Mouse (Mus musculus): ENCODE results near the gene Eya3. TPM values are rescaled to one million over a fixed set of nuclear protein-coding genes. Genes with fewer than 3 reads are reported as not detected.

Eya3 gene
- polyA plus RNA-seq, 1 experiment from 2014 or later: 20.6 TPM

Other genes with a start within 250 kb of the Eya3 start
- 7.0 and 7.8 TPM in 2 replicates for gene Phactr4, start 216.5 kb upstream of the Eya3 start, polyA plus RNA-seq (2015; fragmentation: Nextera tagmentation; extraction: Ambion mirVana)
- 30.5 and 31.5 TPM in 2 replicates for gene Med18, start 175.1 kb upstream of the Eya3 start, polyA plus RNA-seq (2015; fragmentation: Nextera tagmentation; extraction: Ambion mirVana)
- gene Sesn2, start 128.5 kb upstream of the Eya3 start, polyA plus RNA-seq (2015; fragmentation: Nextera tagmentation; extraction: Ambion mirVana): 7.3 and 8.0 TPM in 2 replicates
- 874 and 945 TPM in 2 replicates for gene Atpif1, start 105.3 kb upstream of the Eya3 start, polyA plus RNA-seq (2015; fragmentation: Nextera tagmentation; extraction: Ambion mirVana)
- 190 and 199 TPM in 2 replicates for gene Dnajc8, start 103.4 kb upstream of the Eya3 start, polyA plus RNA-seq (2015; fragmentation: Nextera tagmentation; extraction: Ambion mirVana)
- 0.96 and 1.5 TPM in 2 replicates for gene Ptafr, start 74.9 kb upstream of the Eya3 start, polyA plus RNA-seq (2015; fragmentation: Nextera tagmentation; extraction: Ambion mirVana)
- 3.0 and 3.1 TPM in 2 replicates for gene Xkr8, start 93.6 kb downstream of the Eya3 start, polyA plus RNA-seq (2015; fragmentation: Nextera tagmentation; extraction: Ambion mirVana)
- 0.59 and 0.75 TPM in 2 replicates for gene Smpdl3b, start 118.3 kb downstream of the Eya3 start, polyA plus RNA-seq (2015; fragmentation: Nextera tagmentation; extraction: Ambion mirVana)
- 129 and 139 TPM in 2 replicates for gene Rpa2, start 129.3 kb downstream of the Eya3 start, polyA plus RNA-seq (2015; fragmentation: Nextera tagmentation; extraction: Ambion mirVana)
- 2.7 and 2.9 TPM in 2 replicates for gene Themis2, start 157.4 kb downstream of the Eya3 start, polyA plus RNA-seq (2015; fragmentation: Nextera tagmentation; extraction: Ambion mirVana)
- gene Ppp1r8, start 204.2 kb downstream of the Eya3 start, polyA plus RNA-seq (2015; fragmentation: Nextera tagmentation; extraction: Ambion mirVana): 50.4 and 51.0 TPM in 2 replicates
- gene Stx12, start 245.5 kb downstream of the Eya3 start, polyA plus RNA-seq (2015; fragmentation: Nextera tagmentation; extraction: Ambion mirVana): 36.0 and 37.2 TPM in 2 replicates

Data from thymus, postnatal 0 days (tissue).